In the genomic region with DNA sequence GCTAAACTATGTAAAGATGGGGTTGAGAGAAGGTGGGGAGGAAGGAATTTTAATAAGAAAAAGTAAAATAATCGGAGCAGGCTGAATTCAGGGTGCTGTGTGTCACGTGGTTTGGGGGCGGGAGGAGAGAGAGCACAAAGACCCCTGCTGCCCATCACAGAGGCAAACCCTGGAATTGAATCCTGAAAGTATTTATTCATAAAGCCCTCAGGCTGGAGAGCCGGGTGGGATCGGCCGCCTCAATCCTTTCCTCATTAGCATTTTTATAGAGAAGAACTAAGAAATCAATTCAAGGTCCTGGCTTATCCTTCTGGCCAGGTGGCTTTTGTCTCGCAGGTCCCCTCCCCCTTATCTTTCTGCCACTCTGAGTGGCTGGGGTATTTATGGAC, we compare ENCODE assay signal across 13 mouse cellular contexts. TPM values are rescaled to one million over a fixed set of nuclear protein-coding genes. Genes with fewer than 3 reads are reported as not detected.
DNase-seq lines count a peak whose midpoint lies in the region; ATAC-seq and TF ChIP-seq lines count a peak whose summit lies in the region.
"Had no signal": no experiment of that assay in that cellular context is flagged by ENCODE, and none has a peak within 500 bp of the region (broad histone marks: within the 10 kb centered on the region; RNA-seq: fewer than 3 reads in every experiment).

No protein-coding gene starts in this region.

- 21% methylated on average over 7 of the region's 7 CpGs for WGBS in embryonic facial prominence, embryonic 11.5 days
- 12% methylated on average over 7 of the region's 7 CpGs for WGBS in hindbrain, embryonic 13.5 days
- 4% methylated on average over 7 of the region's 7 CpGs for WGBS in midbrain, embryonic 16.5 days

- peak overlapping the region in 1 of 2 experiments; percentile 34; a peak in 1 of 4 replicates for H3K4me3 ChIP-seq in ES-E14 (ENCODE audit: insufficient read depth in 1 of 2, low read depth in 1 of 2, low read length in 2 of 2, poor library complexity in 1 of 2, severe bottlenecking in 1 of 2)
- H3K4me3 ChIP-seq in embryonic facial prominence, embryonic 11.5 days (ENCODE audit: low read depth, low read length), result no peak overlapping the region
- H3K4me3 ChIP-seq in hindbrain, embryonic 13.5 days, result no peak overlapping the region
- H3K4me3 ChIP-seq in midbrain, embryonic 16.5 days (ENCODE audit: low read depth, low read length), result no peak overlapping the region
- H3K4me3 ChIP-seq: embryonic facial prominence, embryonic 12.5 days had no signal

- H3K27me3 ChIP-seq in embryonic facial prominence, embryonic 11.5 days (ENCODE audit: control insufficient read depth, insufficient read depth, low read length), result no peaks in the 10 kb centered on the region
- H3K27me3 ChIP-seq in hindbrain, embryonic 13.5 days, result no peaks in the 10 kb centered on the region
- H3K27me3 ChIP-seq in midbrain, embryonic 16.5 days (ENCODE audit: control insufficient read depth, insufficient read depth, low read depth, low read length), result no peaks in the 10 kb centered on the region
- H3K27me3 ChIP-seq: embryonic facial prominence, embryonic 12.5 days had no signal

- peak overlapping the region; percentile 100 for H3K27ac ChIP-seq in ES-E14 (ENCODE audit: insufficient read depth, low read depth, low read length, poor library complexity, severe bottlenecking)
- H3K27ac ChIP-seq in embryonic facial prominence, embryonic 11.5 days (replicated peaks; ENCODE audit: low read depth, low read length), result no peak overlapping the region
- peak overlapping the region; percentile 77 for H3K27ac ChIP-seq in hindbrain, embryonic 13.5 days
- H3K27ac ChIP-seq in midbrain, embryonic 16.5 days (ENCODE audit: low read length), result peak overlapping the region; percentile 71
- H3K27ac ChIP-seq: embryonic facial prominence, embryonic 12.5 days; liver, embryonic 14.5 days; macrophage had no signal

- DNase-seq in ES-E14 (ENCODE audit: low read depth, low spot score), result no peak
- DNase-seq in embryonic facial prominence, embryonic 11.5 days (ENCODE audit: low spot score), result peak; percentile 53
- no peak for DNase-seq in ovary, postnatal 14 days (ENCODE audit: low spot score)
- no peak for DNase-seq in frontal cortex, postnatal 10 days (ENCODE audit: low spot score in 2 of 2)
- DNase-seq in cerebellum, adult 8-10 months, result no peak
- DNase-seq in T-cell, adult 2 months (ENCODE audit: low spot score), result no peak
- DNase-seq: heart, postnatal 36 days; kidney, adult 9 months had no signal

- in situ Hi-C loops in ES-E14 (cut with MboI; ENCODE audit: low sequenced_read_pairs in 2 of 2, unreplicated experiment in 2 of 2), result no loop called here

- no peaks in the 10 kb centered on the region for H3K36me3 ChIP-seq in ES-E14 (ENCODE audit: control insufficient read depth, insufficient read depth, low read length, poor library complexity, severe bottlenecking)
- no peaks in the 10 kb centered on the region for H3K36me3 ChIP-seq in embryonic facial prominence, embryonic 11.5 days (replicated peaks; ENCODE audit: control insufficient read depth, insufficient read depth, low read depth, low read length)
- H3K36me3 ChIP-seq in hindbrain, embryonic 13.5 days, result no peaks in the 10 kb centered on the region
- H3K36me3 ChIP-seq in midbrain, embryonic 16.5 days (ENCODE audit: control insufficient read depth, insufficient read depth, low read length), result no peaks in the 10 kb centered on the region
- H3K36me3 ChIP-seq: embryonic facial prominence, embryonic 12.5 days had no signal

- H3K4me1 ChIP-seq in ES-E14 (ENCODE audit: control insufficient read depth in 2 of 2, insufficient read depth in 2 of 2, low read length in 2 of 2, poor library complexity in 1 of 2), result peaks cover 12 to 23% of the 10 kb centered on the region in 2 experiments
- H3K4me1 ChIP-seq in embryonic facial prominence, embryonic 11.5 days (ENCODE audit: control insufficient read depth, insufficient read depth, low read length), result no peaks in the 10 kb centered on the region
- peaks cover 14% of the 10 kb centered on the region for H3K4me1 ChIP-seq in hindbrain, embryonic 13.5 days (replicated peaks)
- peaks cover 12% of the 10 kb centered on the region for H3K4me1 ChIP-seq in midbrain, embryonic 16.5 days (ENCODE audit: control insufficient read depth, insufficient read depth, low read length)
- H3K4me1 ChIP-seq: embryonic facial prominence, embryonic 12.5 days had no signal

- no peak overlapping the region for H3K4me2 ChIP-seq in embryonic facial prominence, embryonic 11.5 days (ENCODE audit: low read depth, low read length)
- peak overlapping the region; percentile 35 for H3K4me2 ChIP-seq in hindbrain, embryonic 13.5 days
- H3K4me2 ChIP-seq in midbrain, embryonic 16.5 days (ENCODE audit: low read length), result peak overlapping the region; percentile 31
- H3K4me2 ChIP-seq: embryonic facial prominence, embryonic 12.5 days had no signal

- H3K9me3 ChIP-seq in ES-E14 (ENCODE audit: control insufficient read depth, insufficient read depth, low read depth, low read length), result no peaks in the 10 kb centered on the region
- no peaks in the 10 kb centered on the region for H3K9me3 ChIP-seq in embryonic facial prominence, embryonic 11.5 days (replicated peaks; ENCODE audit: control insufficient read depth, low read length)
- no peaks in the 10 kb centered on the region for H3K9me3 ChIP-seq in hindbrain, embryonic 13.5 days
- H3K9me3 ChIP-seq in midbrain, embryonic 16.5 days (replicated peaks; ENCODE audit: control insufficient read depth, low read length, poor library complexity, severe bottlenecking), result no peaks in the 10 kb centered on the region
- H3K9me3 ChIP-seq: embryonic facial prominence, embryonic 12.5 days had no signal

- H3K9ac ChIP-seq in ES-E14 (ENCODE audit: insufficient read depth, low read depth, low read length, poor library complexity, severe bottlenecking), result peak overlapping the region; percentile 69; the same call in 1 of the 2 replicates
- H3K9ac ChIP-seq in embryonic facial prominence, embryonic 11.5 days (replicated peaks; ENCODE audit: low read length), result no peak overlapping the region
- H3K9ac ChIP-seq in hindbrain, embryonic 13.5 days, result no peak overlapping the region
- H3K9ac ChIP-seq in midbrain, embryonic 16.5 days (ENCODE audit: low read depth, low read length), result no peak overlapping the region
- H3K9ac ChIP-seq: embryonic facial prominence, embryonic 12.5 days; liver, embryonic 14.5 days had no signal

- 0 out of 2 replicates have a peak, but pooled peaks have one; percentile 41 for ATAC-seq in embryonic facial prominence, embryonic 11.5 days (replicated peaks; ENCODE audit: insufficient number of reproducible peaks, low FRiP score, low TSS enrichment, low read depth)
- peak; percentile 85 for ATAC-seq in hindbrain, embryonic 13.5 days (ENCODE audit: low FRiP score)
- peak; percentile 85 for ATAC-seq in midbrain, embryonic 16.5 days

TF ChIP-seq in ES-E14, 5 proteins besides CTCF, POLR2A, EP300 and RAD21:
- TF ChIP-seq CHD2 (IDR thresholded peaks at IDR 0.05; ENCODE audit: low read depth, low read length) (no peak), HCFC1 (IDR thresholded peaks at IDR 0.05; ENCODE audit: borderline replicate concordance, insufficient read depth, low read length) (no peak)
TF ChIP-seq in ES-E14: peak in this region for 0.

RNA-seq across cellular contexts. Expression of a gene that starts 44.9 kb away (rescaled TPM):
- total RNA-seq in ES-E14 (2012; rRNA removed), result 0.79 and 0.85 TPM in 2 replicates
- 0.29 and 0.31 TPM in 2 replicates for polyA plus RNA-seq in embryonic facial prominence, embryonic 11.5 days (2014; fragmentation: Nextera tagmentation; extraction: Ambion mirVana)
- polyA plus RNA-seq in hindbrain, embryonic 13.5 days (2015; fragmentation: Nextera tagmentation; extraction: Ambion mirVana), result 14.0 and 14.6 TPM in 2 replicates
- polyA plus RNA-seq in midbrain, embryonic 16.5 days (2015; fragmentation: Nextera tagmentation; extraction: Ambion mirVana), result 17.2 and 17.7 TPM in 2 replicates
- polyA plus RNA-seq: liver, embryonic 14.5 days had no signal

RNA-seq across cellular contexts. Expression of a gene that starts 49.7 kb away (rescaled TPM):
- total RNA-seq in ES-E14 (2012; rRNA removed), result 368 and 425 TPM in 2 replicates
- polyA plus RNA-seq in embryonic facial prominence, embryonic 11.5 days (2014; fragmentation: Nextera tagmentation; extraction: Ambion mirVana), result 71.9 and 82.7 TPM in 2 replicates
- polyA plus RNA-seq in hindbrain, embryonic 13.5 days (2015; fragmentation: Nextera tagmentation; extraction: Ambion mirVana), result 59.9 and 66.5 TPM in 2 replicates
- polyA plus RNA-seq in midbrain, embryonic 16.5 days (2015; fragmentation: Nextera tagmentation; extraction: Ambion mirVana), result 44.4 and 53.3 TPM in 2 replicates

RNA-seq across cellular contexts. Expression of a gene that starts 50.4 kb away (rescaled TPM):
- total RNA-seq in ES-E14 (2012; rRNA removed), result 3.1 and 4.3 TPM in 2 replicates
- polyA plus RNA-seq in embryonic facial prominence, embryonic 11.5 days (2014; fragmentation: Nextera tagmentation; extraction: Ambion mirVana), result 9.9 and 11.3 TPM in 2 replicates
- polyA plus RNA-seq in hindbrain, embryonic 13.5 days (2015; fragmentation: Nextera tagmentation; extraction: Ambion mirVana), result 8.6 and 11.3 TPM in 2 replicates
- 6.0 and 6.6 TPM in 2 replicates for polyA plus RNA-seq in midbrain, embryonic 16.5 days (2015; fragmentation: Nextera tagmentation; extraction: Ambion mirVana)

Comparison
In these comparisons a context has a peak if more than half of its experiments do, and no peak if none do; other contexts are left out.
1. RNA of a gene that starts 44.9 kb away (polyA plus RNA-seq): 17.2 to 17.7 TPM in midbrain, embryonic 16.5 days and 14.0 to 14.6 TPM in hindbrain, embryonic 13.5 days; 0.29 to 0.31 TPM in embryonic facial prominence, embryonic 11.5 days; every median in the first group is over 10 times any median in the second.
2. Peak in every context shown above with its lines, with median percentiles within 50 percentile points of each other: ATAC-seq.